Mouse (Mus musculus): ENCODE results near the gene Cdk17. TPM values are rescaled to one million over a fixed set of nuclear protein-coding genes. Genes with fewer than 3 reads are reported as not detected.

Gene Cdk17
- polyA plus RNA-seq, 1 experiment from 2014 or later, result 8.2 TPM

DNA sequence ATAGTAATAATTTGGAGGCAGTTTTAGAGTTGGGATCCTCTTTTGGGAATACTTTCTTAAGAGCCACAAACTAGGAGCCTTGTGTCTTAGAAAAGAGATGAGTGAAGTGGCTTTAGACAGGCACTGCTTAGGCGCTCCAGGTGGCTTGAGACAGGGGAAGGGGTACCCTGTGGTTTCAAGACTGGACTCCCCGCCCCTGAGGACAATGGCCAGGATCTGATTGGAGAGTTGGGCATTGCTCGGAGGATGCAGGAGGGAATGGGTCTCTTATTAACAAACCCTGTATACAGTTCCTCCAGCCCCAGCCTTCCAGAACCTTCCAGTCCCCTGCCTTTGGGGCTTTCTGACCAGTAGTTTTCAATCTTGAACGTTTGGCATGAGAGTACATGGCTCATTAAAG is 150.9 kb downstream of the Cdk17 start:
- Histone ChIP-seq H3K36me3 (ENCODE audit: control insufficient read depth, insufficient read depth, low read length) (no peaks in the 10 kb centered on the region), H3K27ac (replicated peaks) (no peak overlapping the region; the same call in 1 of the 2 replicates), H3K27me3 (ENCODE audit: control insufficient read depth, insufficient read depth, low read length) (no peaks in the 10 kb centered on the region), H3K9ac (ENCODE audit: low read length) (no peak overlapping the region), H3K4me2 (replicated peaks; ENCODE audit: low read depth) (peak overlapping the region; percentile 99), H3K4me1 (replicated peaks; ENCODE audit: control insufficient read depth, insufficient read depth) (no peaks in the 10 kb centered on the region), H3K4me3 (ENCODE audit: low read depth, low read length) (peak overlapping the region; percentile 72), H3K9me3 (ENCODE audit: control insufficient read depth, low read length) (no peaks in the 10 kb centered on the region)
- no peak for ATAC-seq (ENCODE audit: low FRiP score, low TSS enrichment)
- no peak for TF ChIP-seq CTCF (IDR thresholded peaks at IDR 0.05; ENCODE audit: low read depth)
- no peak for TF ChIP-seq EP300 (optimal IDR thresholded peaks at IDR 0.05)
- DNase-seq (ENCODE audit: low spot score), result no peak
- WGBS, result 17% methylated on average over 4 of the region's 4 CpGs

MicroRNA genes within 50 kb of the gene (microRNA counts, 519-probe panel; counts per million panel counts)
- microRNA mmu-miR-1931, result not detected

Small RNA genes lying within 50 kb of the gene (microRNA-seq; reads per million reads assigned to microRNA genes)
- gene Mir1931, result not detected

Other genes with a start within 250 kb of the Cdk17 start
- gene Cfap54, start 79.3 kb upstream of the Cdk17 start, polyA plus RNA-seq (2015; fragmentation: Nextera tagmentation; extraction: Ambion mirVana), result 0.12 TPM in 1 of 2 replicates, not detected in the other
- 11.3 and 12.5 TPM in 2 replicates for gene Elk3, start 150.3 kb downstream of the Cdk17 start, polyA plus RNA-seq (2015; fragmentation: Nextera tagmentation; extraction: Ambion mirVana)

All from stomach, postnatal 0 days (tissue).